Mouse (Mus musculus) adrenal gland, postnatal 36 days (tissue): Measurements from ENCODE around the gene Iah1. TPM values are rescaled to one million over a fixed set of nuclear protein-coding genes. Genes with fewer than 3 reads are reported as not detected.

Source experiments
- DNase-seq, 2 experiments: peaks; one replicate each; pipeline ENCODE4 v3.0.0; 2021; ENCODE audit warnings: mixed read lengths in 1 of 2
- total RNA-seq, 2 experiments: library from RNA; stranded (reverse); gene quantifications; 2 replicates each; pipeline ENCODE4 v1.2.3; 2021

The Iah1 gene
- total RNA-seq, 2 experiments from 2014 or later, result 73.0 to 79.4 TPM

GRCm38 (mm10) chr12:21318143-21318895, 2.1 kb downstream of the Iah1 start:
- DNase-seq, result peak; percentile 76 to 83

- no peak for DNase-seq
Measured at GRCm38 (mm10) chr12:21320317-21320716, 4.1 kb downstream of the Iah1 start.

GRCm38 (mm10) chr12:21321170-21321569, 5.0 kb downstream of the Iah1 start:
- no peak for DNase-seq

GRCm38 (mm10) chr12:21322296-21322695, 6.1 kb downstream of the Iah1 start:
- DNase-seq, result no peak

GRCm38 (mm10) chr12:21322856-21323255, 6.7 kb downstream of the Iah1 start:
- no peak for DNase-seq

GRCm38 (mm10) chr12:21324101-21324500, 7.9 kb downstream of the Iah1 start:
- DNase-seq, result no peak

GRCm38 (mm10) chr12:21325266-21325665, 9.1 kb downstream of the Iah1 start:
- DNase-seq, result no peak

GRCm38 (mm10) chr12:21326325-21326724, 10.1 kb downstream of the Iah1 start:
- DNase-seq, result peak in 1 of 2 experiments; percentile 36

GRCm38 (mm10) chr12:21329661-21330400, 13.6 kb downstream of the Iah1 start:
- no peak for DNase-seq

GRCm38 (mm10) chr12:21330961-21331576, 14.9 kb downstream of the Iah1 start:
- no peak for DNase-seq

- no peak for DNase-seq
Measured at GRCm38 (mm10) chr12:21331711-21332110, 15.5 kb downstream of the Iah1 start.

GRCm38 (mm10) chr12:21333021-21333420, 16.8 kb downstream of the Iah1 start:
- DNase-seq, result no peak

GRCm38 (mm10) chr12:21333766-21334165, 17.6 kb downstream of the Iah1 start:
- no peak for DNase-seq

- no peak for DNase-seq
Measured at GRCm38 (mm10) chr12:21335869-21336268, 19.7 kb downstream of the Iah1 start.

- DNase-seq, result no peak
Measured at GRCm38 (mm10) chr12:21337171-21337570, 21.0 kb downstream of the Iah1 start.

GRCm38 (mm10) chr12:21340674-21341073, 24.5 kb downstream of the Iah1 start:
- DNase-seq, result no peak

GRCm38 (mm10) chr12:21346972-21347371, 30.8 kb downstream of the Iah1 start:
- DNase-seq, result no peak

GRCm38 (mm10) chr12:21350113-21350876, 34.1 kb downstream of the Iah1 start:
- DNase-seq, result no peak

GRCm38 (mm10) chr12:21353681-21354080, 37.5 kb downstream of the Iah1 start:
- no peak for DNase-seq

- no peak for DNase-seq
Measured at GRCm38 (mm10) chr12:21362686-21363085, 46.5 kb downstream of the Iah1 start.

- no peak for DNase-seq
Measured at GRCm38 (mm10) chr12:21363195-21363594, 47.0 kb downstream of the Iah1 start.
